Mouse (Mus musculus) E14TG2a.4 (cell line): ENCODE data around the gene Ces2h.

ENCODE experiments used
- CTCF ChIP-seq: conservative IDR thresholded peaks from 2 replicates; pipeline ENCODE4 v1.5.1; 2014; ENCODE audit warnings: low read length
- POU5F1 ChIP-seq: IDR thresholded peaks from 2 replicates; pipeline ENCODE4 v1.6.1; 2014; ENCODE audit warnings: low read length, borderline replicate concordance

- no peak for TF ChIP-seq CTCF
- TF ChIP-seq POU5F1: no peak
Measured at GRCm38 (mm10) chr8:104962229-104962901, 38.3 kb upstream of the Ces2h start.
